Mouse (Mus musculus) effector memory CD4-positive, alpha-beta T cell, adult 5 months (primary cell): ENCODE results near the gene Gpam. TPM values are rescaled to one million over a fixed set of nuclear protein-coding genes. Genes with fewer than 3 reads are reported as not detected.

Experiments used
- polyA plus RNA-seq: library from polyadenylated mRNA; unstranded; fragments of 100-300 nt; shearing (Covaris generic); gene quantifications from one replicate; pipeline ENCODE4 v1.2.1, GENCODE M21; 2017

The Gpam gene
- 4.5 TPM for polyA plus RNA-seq

GRCm38 (mm10) chr19:55127072-55127718 is at the start of gene Gpam:
TSS of gene Gpam (minus strand) at chr19:55127238.

Other genes starting within 250 kb of the Gpam start
- gene Tectb, start 53.5 kb upstream of the Gpam start, polyA plus RNA-seq, result not detected
- gene Gucy2g, start 114.0 kb upstream of the Gpam start, polyA plus RNA-seq, result not detected
- 125 TPM for gene Acsl5, start 124.7 kb upstream of the Gpam start, polyA plus RNA-seq
- gene Zdhhc6, start 188.8 kb upstream of the Gpam start, polyA plus RNA-seq, result 32.6 TPM
- gene Vti1a, start 189.1 kb upstream of the Gpam start, polyA plus RNA-seq, result 44.8 TPM